Mouse (Mus musculus): ENCODE measurements around the gene Adgrv1. TPM values are rescaled to one million over a fixed set of nuclear protein-coding genes. Genes with fewer than 3 reads are reported as not detected.

Gene Adgrv1
- polyA plus RNA-seq, 1 experiment from 2014 or later, result 2.8 TPM

DNA sequence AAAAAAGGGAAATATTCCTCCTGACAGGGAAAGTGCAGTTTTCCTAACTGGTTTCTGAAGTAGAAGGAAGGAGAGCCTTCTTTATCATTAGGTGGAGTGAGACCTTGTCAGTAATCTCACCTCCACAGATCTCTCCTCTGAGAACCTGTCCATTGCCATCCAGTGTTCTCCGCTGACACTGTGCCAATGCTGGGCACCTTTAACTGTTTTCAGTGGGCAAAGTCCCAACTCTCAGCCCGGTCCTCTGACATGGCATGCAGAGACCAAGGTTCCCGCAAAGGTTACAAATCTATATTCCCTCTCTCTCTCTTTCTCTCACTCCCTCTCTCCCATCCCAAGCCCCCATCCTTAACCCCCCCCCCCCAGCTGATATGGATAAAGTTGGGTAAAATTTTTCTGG lies 230.1 kb downstream of the Adgrv1 start:
- no peaks in the 10 kb centered on the region for H3K9me3 ChIP-seq
- 93% methylated on average over 3 of the region's 3 CpGs for WGBS
- H3K9ac ChIP-seq, result no peak overlapping the region
- no peaks in the 10 kb centered on the region for H3K4me1 ChIP-seq
- H3K27me3 ChIP-seq, result no peaks in the 10 kb centered on the region
- no peak overlapping the region for H3K4me3 ChIP-seq
- no peak overlapping the region for H3K27ac ChIP-seq
- no peak for ATAC-seq (ENCODE audit: insufficient number of reproducible peaks, insufficient read depth, low FRiP score, low TSS enrichment, low read depth)
- no peaks in the 10 kb centered on the region for H3K36me3 ChIP-seq
- H3K4me2 ChIP-seq, result no peak overlapping the region

DNA sequence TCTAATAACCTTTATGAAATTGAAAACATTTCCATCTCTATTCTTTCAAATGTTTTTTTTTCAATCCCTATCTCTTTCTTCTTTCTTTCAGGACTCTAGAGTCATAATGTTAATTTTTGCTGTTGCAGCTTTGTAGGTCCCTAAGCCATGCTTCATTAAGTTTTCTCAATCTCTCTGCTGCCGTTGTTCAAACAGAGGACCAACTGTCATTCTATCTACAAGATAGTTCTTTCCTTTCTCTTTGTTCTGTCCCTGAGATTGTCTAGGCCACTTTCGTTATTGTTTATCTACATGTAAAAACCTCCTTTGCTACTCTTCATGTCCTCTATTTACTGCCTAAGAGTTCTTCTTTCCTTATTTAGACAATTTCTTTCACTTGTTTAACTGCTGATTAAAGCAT lies 230.8 kb downstream of the Adgrv1 start:
- H3K9ac ChIP-seq, result no peak overlapping the region
- H3K27ac ChIP-seq, result no peak overlapping the region
- WGBS, result 76% methylated on average over 2 of the region's 2 CpGs
- no peak overlapping the region for H3K4me3 ChIP-seq
- no peaks in the 10 kb centered on the region for H3K27me3 ChIP-seq
- no peak for ATAC-seq (ENCODE audit: insufficient number of reproducible peaks, insufficient read depth, low FRiP score, low TSS enrichment, low read depth)
- no peaks in the 10 kb centered on the region for H3K4me1 ChIP-seq
- no peaks in the 10 kb centered on the region for H3K9me3 ChIP-seq
- H3K4me2 ChIP-seq, result no peak overlapping the region
- no peaks in the 10 kb centered on the region for H3K36me3 ChIP-seq

DNA sequence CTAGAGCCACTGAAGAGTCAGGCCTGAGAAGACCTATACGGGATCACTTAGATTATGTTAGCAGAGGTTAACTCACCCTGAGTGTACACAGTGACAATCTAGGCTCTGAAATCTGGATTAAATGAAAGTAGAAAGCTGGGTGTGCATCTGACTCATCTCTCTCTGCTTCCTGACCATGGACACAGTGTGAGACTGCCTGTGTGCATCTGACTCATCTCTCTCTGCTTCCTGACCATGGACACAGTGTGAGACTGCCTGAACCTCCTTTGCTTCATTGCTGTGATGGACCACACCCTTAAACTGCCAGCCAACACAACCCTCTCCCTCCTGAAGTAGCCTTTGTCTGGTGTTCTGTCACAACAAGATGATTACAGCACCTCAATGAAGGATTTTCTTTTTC lies 231.2 kb downstream of the Adgrv1 start:
- Histone ChIP-seq H3K4me2 (no peak overlapping the region), H3K36me3 (no peaks in the 10 kb centered on the region), H3K27ac (no peak overlapping the region), H3K4me3 (no peak overlapping the region), H3K27me3 (no peaks in the 10 kb centered on the region), H3K4me1 (no peaks in the 10 kb centered on the region), H3K9ac (no peak overlapping the region), H3K9me3 (no peaks in the 10 kb centered on the region)
- ATAC-seq (ENCODE audit: insufficient number of reproducible peaks, insufficient read depth, low FRiP score, low TSS enrichment, low read depth), result no peak
- WGBS, result 93% methylated on average over 1 of the region's 1 CpGs

DNA sequence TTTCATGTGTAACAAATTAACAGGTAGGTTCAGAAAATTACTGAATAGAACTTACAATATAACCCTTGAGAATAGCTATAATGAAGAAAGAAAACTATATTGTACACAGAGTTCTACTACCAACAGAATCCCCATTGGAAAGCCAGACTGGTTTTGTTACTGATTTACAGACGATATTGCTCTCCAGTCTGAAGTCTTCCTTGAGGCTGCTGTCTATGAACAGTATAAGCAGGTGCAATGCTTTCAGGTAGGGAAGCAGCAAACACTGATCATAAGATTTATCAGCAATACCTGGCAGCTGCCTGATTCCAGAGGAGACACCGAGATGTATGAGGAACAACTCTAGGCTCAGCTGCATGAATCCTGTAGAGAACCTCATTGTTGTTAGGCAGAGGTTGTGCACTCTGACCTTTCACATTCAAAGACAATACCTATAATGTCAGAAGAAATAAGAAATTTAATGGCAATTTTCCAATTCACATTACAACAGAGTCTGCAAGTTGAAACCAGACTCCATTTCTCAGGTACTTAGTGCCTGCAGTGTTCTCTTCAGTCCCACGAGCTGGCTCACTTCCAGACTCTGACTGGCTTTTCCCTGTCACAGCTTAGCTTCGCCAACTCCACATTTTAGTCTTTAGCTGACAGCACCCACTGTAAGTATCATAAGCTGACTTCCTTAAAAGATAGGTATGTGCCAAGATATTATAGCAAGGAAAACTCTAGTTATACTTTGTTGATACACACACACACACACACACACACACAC lies 247.2 kb downstream of the Adgrv1 start:
- H3K27ac ChIP-seq, result no peak overlapping the region
- no peaks in the 10 kb centered on the region for H3K36me3 ChIP-seq
- no peaks in the 10 kb centered on the region for H3K9me3 ChIP-seq
- H3K27me3 ChIP-seq, result no peaks in the 10 kb centered on the region
- H3K9ac ChIP-seq, result no peak overlapping the region
- WGBS, result 60% methylated on average over 4 of the region's 4 CpGs
- ATAC-seq (ENCODE audit: insufficient number of reproducible peaks, insufficient read depth, low FRiP score, low TSS enrichment, low read depth), result 0 out of 2 replicates have a peak, but pooled peaks have one; percentile 59
- no peak overlapping the region for H3K4me2 ChIP-seq
- H3K4me3 ChIP-seq, result no peak overlapping the region
- no peaks in the 10 kb centered on the region for H3K4me1 ChIP-seq

DNA sequence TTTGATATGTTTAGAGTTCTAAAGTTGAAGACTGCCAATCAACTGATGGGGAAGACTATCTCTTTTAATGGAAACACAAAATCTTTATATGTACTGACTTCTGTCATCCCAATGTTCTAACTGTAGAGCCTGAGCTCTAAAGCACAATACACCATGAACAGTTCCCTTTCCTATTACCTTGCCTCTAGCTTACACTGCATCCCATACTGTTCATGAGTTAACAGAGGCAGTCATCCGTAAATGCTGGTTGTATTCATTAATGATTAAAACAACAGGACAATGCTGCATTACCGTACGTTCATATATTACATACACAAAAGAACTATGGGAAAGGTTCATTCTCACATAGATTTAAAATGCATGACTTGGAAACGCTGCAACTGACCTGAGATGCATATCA lies 251.1 kb downstream of the Adgrv1 start:
- H3K4me2 ChIP-seq, result no peak overlapping the region
- WGBS, result 78% methylated on average over 4 of the region's 4 CpGs
- H3K4me1 ChIP-seq, result no peaks in the 10 kb centered on the region
- H3K27me3 ChIP-seq, result no peaks in the 10 kb centered on the region
- ATAC-seq (ENCODE audit: insufficient number of reproducible peaks, insufficient read depth, low FRiP score, low TSS enrichment, low read depth), result no peak
- H3K36me3 ChIP-seq, result no peaks in the 10 kb centered on the region
- H3K4me3 ChIP-seq, result no peak overlapping the region
- no peaks in the 10 kb centered on the region for H3K9me3 ChIP-seq
- H3K27ac ChIP-seq, result no peak overlapping the region
- H3K9ac ChIP-seq, result no peak overlapping the region

DNA sequence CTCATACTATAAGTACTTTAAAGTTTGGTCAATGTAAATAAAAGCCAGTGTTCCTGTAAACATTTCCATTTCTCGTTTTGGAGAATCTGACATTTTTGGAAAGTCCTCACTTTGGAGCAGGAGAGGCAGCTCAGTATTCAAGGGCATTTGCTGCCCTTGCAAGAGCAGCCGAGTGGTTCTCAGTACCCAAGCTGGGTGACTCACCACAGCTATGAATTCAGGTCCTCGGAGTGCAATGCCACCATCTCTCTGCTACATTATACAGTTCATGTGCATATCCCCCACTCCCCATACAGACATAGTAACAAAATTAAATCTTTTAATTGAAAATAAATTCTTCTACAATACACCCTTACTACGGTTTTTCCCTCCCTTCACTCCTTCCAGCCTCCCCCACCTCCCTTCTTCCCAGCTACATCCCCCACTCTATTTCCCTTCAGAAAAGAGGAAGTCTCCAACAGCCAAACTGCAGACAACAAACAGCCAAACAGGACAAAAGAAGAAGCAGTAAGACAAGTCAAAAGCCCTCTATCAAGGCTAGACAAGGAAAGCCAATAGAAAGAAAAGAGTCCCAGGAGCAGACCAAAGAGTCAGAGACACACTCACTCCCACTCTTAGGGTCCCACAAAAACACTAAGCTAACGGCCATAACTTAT lies 262.0 kb downstream of the Adgrv1 start:
- WGBS, result 80% methylated on average over 5 of the region's 5 CpGs
- no peaks in the 10 kb centered on the region for H3K27me3 ChIP-seq
- H3K9me3 ChIP-seq, result no peaks in the 10 kb centered on the region
- no peak overlapping the region for H3K27ac ChIP-seq
- no peaks in the 10 kb centered on the region for H3K4me1 ChIP-seq
- no peaks in the 10 kb centered on the region for H3K36me3 ChIP-seq
- H3K4me2 ChIP-seq, result no peak overlapping the region
- H3K9ac ChIP-seq, result no peak overlapping the region
- H3K4me3 ChIP-seq, result no peak overlapping the region
- no peak for ATAC-seq (ENCODE audit: insufficient number of reproducible peaks, insufficient read depth, low FRiP score, low TSS enrichment, low read depth)

DNA sequence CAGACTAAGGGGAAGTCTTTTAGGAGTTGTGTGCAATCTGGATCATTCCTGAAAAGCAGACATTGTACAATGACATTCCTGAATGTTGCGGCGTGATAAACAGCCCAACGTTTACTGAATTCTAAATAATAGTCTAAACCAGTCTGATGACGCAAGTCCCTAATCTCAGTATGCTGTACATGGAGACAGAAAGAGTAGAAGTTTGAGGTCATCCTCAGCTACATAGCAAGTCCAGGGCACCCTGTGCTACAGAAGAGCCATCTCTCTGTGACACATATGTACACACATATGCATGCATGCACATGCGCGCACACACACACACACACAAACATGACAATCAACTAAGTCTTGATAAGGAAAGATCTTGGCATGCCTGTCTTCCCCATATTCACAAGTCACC lies 262.8 kb downstream of the Adgrv1 start:
- H3K27me3 ChIP-seq, result no peaks in the 10 kb centered on the region
- H3K27ac ChIP-seq, result no peak overlapping the region
- H3K4me2 ChIP-seq, result no peak overlapping the region
- H3K36me3 ChIP-seq, result no peaks in the 10 kb centered on the region
- no peak overlapping the region for H3K4me3 ChIP-seq
- ATAC-seq (ENCODE audit: insufficient number of reproducible peaks, insufficient read depth, low FRiP score, low TSS enrichment, low read depth), result no peak
- no peak overlapping the region for H3K9ac ChIP-seq
- 88% methylated on average over 6 of the region's 6 CpGs for WGBS
- H3K4me1 ChIP-seq, result no peaks in the 10 kb centered on the region
- no peaks in the 10 kb centered on the region for H3K9me3 ChIP-seq

DNA sequence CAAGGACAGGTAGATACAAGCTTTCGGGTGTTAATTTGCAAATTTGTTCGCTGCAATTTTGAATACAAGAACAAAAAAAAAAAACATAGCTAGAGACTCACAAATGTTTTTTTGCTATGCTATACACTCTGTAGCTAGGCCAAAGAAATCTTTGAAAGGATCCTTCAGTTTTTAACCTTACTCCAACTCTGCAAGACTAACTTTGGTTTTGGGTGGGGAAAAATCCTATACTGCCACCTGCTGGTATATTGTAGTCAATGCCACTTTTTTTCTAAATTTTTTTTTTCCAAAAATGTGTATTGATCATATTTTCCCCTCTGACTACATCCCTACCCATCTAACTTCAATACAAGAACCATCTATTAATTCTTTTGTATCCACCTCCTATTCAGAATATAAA lies 263.4 kb downstream of the Adgrv1 start:
- Histone ChIP-seq H3K36me3 (no peaks in the 10 kb centered on the region), H3K4me3 (no peak overlapping the region), H3K4me1 (no peaks in the 10 kb centered on the region), H3K9me3 (no peaks in the 10 kb centered on the region), H3K4me2 (no peak overlapping the region), H3K27ac (no peak overlapping the region), H3K9ac (no peak overlapping the region), H3K27me3 (no peaks in the 10 kb centered on the region)
- ATAC-seq (ENCODE audit: insufficient number of reproducible peaks, insufficient read depth, low FRiP score, low TSS enrichment, low read depth), result no peak
- WGBS, result 83% methylated on average over 2 of the region's 2 CpGs

DNA sequence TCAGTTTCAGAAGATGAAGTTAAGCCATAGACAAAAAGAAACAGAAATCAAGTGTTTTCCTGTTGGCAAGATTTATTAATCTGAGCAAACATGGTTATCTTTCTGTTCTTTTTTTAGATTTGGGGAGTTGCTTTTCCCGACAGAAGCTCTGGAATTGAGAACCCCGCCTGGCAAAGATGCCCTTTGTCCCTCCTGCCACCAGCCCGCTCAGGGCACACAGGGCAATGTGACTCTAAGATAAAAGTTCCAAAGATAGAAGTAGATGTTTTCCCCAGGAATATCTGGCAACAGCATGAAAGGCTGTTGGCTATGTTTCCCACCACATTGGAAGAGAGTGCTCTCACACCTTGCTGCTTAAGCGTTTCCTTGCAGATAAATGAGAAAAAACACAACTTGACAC lies 264.0 kb downstream of the Adgrv1 start:
- Histone ChIP-seq H3K27ac (no peak overlapping the region), H3K4me1 (no peaks in the 10 kb centered on the region), H3K27me3 (no peaks in the 10 kb centered on the region), H3K4me2 (no peak overlapping the region), H3K9ac (no peak overlapping the region), H3K36me3 (no peaks in the 10 kb centered on the region), H3K4me3 (no peak overlapping the region), H3K9me3 (no peaks in the 10 kb centered on the region)
- 83% methylated on average over 4 of the region's 4 CpGs for WGBS
- no peak for ATAC-seq (ENCODE audit: insufficient number of reproducible peaks, insufficient read depth, low FRiP score, low TSS enrichment, low read depth)

DNA sequence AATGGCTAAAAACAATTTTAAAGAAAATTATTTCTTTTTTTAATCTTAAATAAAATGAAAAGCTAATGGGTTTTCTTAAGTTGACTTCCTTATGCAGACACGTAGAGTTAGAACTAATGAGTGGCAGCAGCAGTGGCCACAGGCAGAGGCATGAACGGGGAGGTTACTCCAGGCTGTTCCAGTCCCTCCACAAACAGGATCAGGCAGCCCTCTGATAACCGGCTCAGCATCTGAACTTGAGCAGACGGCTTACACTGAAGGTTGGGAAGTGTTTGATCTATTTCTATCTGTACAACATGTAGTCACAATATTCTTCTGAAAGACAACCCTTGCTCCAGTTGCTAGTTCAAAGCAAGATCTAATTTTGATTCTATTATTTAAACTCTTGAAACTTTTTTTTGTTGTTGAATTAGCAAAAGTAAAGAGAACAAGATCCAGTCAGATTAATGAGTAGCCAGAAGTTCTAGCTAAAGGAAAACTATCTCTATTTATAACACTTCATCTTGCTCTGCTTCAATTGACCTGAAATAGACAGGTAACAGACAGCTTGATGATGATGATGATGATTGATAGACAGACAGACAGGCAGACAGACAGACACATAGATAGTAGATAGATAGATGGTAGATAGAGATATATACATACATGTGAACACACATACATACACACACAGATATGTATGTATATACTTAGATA lies 265.1 kb downstream of the Adgrv1 start:
- no peaks in the 10 kb centered on the region for H3K9me3 ChIP-seq
- no peak for ATAC-seq (ENCODE audit: insufficient number of reproducible peaks, insufficient read depth, low FRiP score, low TSS enrichment, low read depth)
- H3K9ac ChIP-seq, result no peak overlapping the region
- no peaks in the 10 kb centered on the region for H3K27me3 ChIP-seq
- no peak overlapping the region for H3K4me2 ChIP-seq
- no peak overlapping the region for H3K27ac ChIP-seq
- 52% methylated on average over 4 of the region's 4 CpGs for WGBS
- H3K36me3 ChIP-seq, result no peaks in the 10 kb centered on the region
- H3K4me1 ChIP-seq, result no peaks in the 10 kb centered on the region
- no peak overlapping the region for H3K4me3 ChIP-seq

DNA sequence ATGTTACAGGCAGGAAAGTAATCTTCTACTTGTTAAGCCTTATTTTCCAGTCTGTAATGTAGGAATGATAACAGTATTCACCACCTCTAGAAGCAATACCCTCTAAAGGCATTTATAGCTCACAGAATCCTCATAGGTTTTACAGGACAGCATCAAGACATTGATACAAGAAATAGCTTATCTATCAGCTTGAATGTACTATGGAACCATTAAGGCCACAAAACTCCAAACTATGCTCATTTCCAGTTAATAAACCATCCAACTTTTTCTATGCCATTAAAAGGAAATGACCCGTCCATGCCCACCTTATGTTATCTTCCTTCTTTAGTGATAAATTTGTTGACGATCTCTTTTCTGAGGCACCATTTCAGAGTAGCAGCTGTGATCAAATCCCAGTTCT lies 272.6 kb downstream of the Adgrv1 start:
- Histone ChIP-seq H3K27me3 (no peaks in the 10 kb centered on the region), H3K36me3 (no peaks in the 10 kb centered on the region), H3K9me3 (no peaks in the 10 kb centered on the region), H3K9ac (no peak overlapping the region), H3K4me1 (no peaks in the 10 kb centered on the region), H3K27ac (no peak overlapping the region), H3K4me2 (no peak overlapping the region), H3K4me3 (no peak overlapping the region)
- WGBS, result 92% methylated on average over 2 of the region's 2 CpGs
- no peak for ATAC-seq (ENCODE audit: insufficient number of reproducible peaks, insufficient read depth, low FRiP score, low TSS enrichment, low read depth)

DNA sequence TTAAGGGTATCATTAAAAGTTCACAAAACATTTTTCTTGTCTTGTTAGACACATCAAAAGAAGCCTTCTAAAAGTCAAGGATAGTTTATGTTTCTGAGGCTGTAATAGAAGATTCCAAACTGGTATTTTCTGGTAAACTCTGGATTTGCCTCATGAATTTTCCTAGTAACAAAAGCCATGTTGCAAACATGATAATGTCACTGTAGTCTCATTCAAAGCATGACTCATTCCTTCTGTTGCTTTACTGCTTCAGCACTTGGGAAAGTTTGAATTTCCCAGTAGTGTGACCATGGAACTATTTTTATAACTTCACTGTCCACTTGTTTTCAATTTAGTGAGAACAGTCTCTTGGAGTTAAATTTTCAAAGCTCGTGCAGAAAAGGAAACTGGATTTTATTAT lies 274.2 kb downstream of the Adgrv1 start:
- Histone ChIP-seq H3K4me1 (no peaks in the 10 kb centered on the region), H3K4me2 (no peak overlapping the region), H3K9ac (no peak overlapping the region), H3K27ac (no peak overlapping the region), H3K27me3 (no peaks in the 10 kb centered on the region), H3K36me3 (no peaks in the 10 kb centered on the region), H3K4me3 (no peak overlapping the region), H3K9me3 (no peaks in the 10 kb centered on the region)
- ATAC-seq (ENCODE audit: insufficient number of reproducible peaks, insufficient read depth, low FRiP score, low TSS enrichment, low read depth), result no peak
- 34% methylated on average over 1 of the region's 1 CpGs for WGBS
